Mouse (Mus musculus): ENCODE data around the gene Dcaf4.

The Dcaf4 gene

GRCm38 (mm10) chr12:83496336-83496735 lies 23.9 kb upstream of the Dcaf4 start:
- DNase-seq (ENCODE audit: low spot score in 2 of 2) = no peak

GRCm38 (mm10) chr12:83496736-83497135 lies 23.5 kb upstream of the Dcaf4 start:
- no peak for DNase-seq (ENCODE audit: low spot score in 2 of 2)

- no peak for DNase-seq (ENCODE audit: low spot score in 2 of 2)
Measured at GRCm38 (mm10) chr12:83497959-83498358, 22.3 kb upstream of the Dcaf4 start.

GRCm38 (mm10) chr12:83499256-83499655 lies 21.0 kb upstream of the Dcaf4 start:
- DNase-seq (ENCODE audit: low spot score in 2 of 2) = no peak

- peak in 1 of 2 experiments; percentile 40 for DNase-seq (ENCODE audit: low spot score in 2 of 2)
Measured at GRCm38 (mm10) chr12:83502190-83502589, 18.1 kb upstream of the Dcaf4 start.

- DNase-seq (ENCODE audit: low spot score in 2 of 2) = no peak
Measured at GRCm38 (mm10) chr12:83506543-83506942, 13.7 kb upstream of the Dcaf4 start.

GRCm38 (mm10) chr12:83510586-83510985 lies 9.7 kb upstream of the Dcaf4 start:
- no peak for DNase-seq (ENCODE audit: low spot score in 2 of 2)

- DNase-seq (ENCODE audit: low spot score in 2 of 2) = no peak
Measured at GRCm38 (mm10) chr12:83512783-83513182, 7.5 kb upstream of the Dcaf4 start.

- DNase-seq (ENCODE audit: low spot score in 2 of 2) = no peak
Measured at GRCm38 (mm10) chr12:83513185-83513584, 7.1 kb upstream of the Dcaf4 start.

- DNase-seq (ENCODE audit: low spot score in 2 of 2) = no peak
Measured at GRCm38 (mm10) chr12:83514216-83514615, 6.0 kb upstream of the Dcaf4 start.

GRCm38 (mm10) chr12:83517580-83517979 lies 2.7 kb upstream of the Dcaf4 start:
- DNase-seq (ENCODE audit: low spot score in 2 of 2) = no peak

GRCm38 (mm10) chr12:83521083-83521482 lies 817 bp downstream of the Dcaf4 start:
- DNase-seq (ENCODE audit: low spot score in 2 of 2) = no peak

GRCm38 (mm10) chr12:83523056-83523455 lies 2.8 kb downstream of the Dcaf4 start:
- DNase-seq (ENCODE audit: low spot score in 2 of 2) = no peak

- DNase-seq (ENCODE audit: low spot score in 2 of 2) = no peak
Measured at GRCm38 (mm10) chr12:83523892-83524291, 3.6 kb downstream of the Dcaf4 start.

- no peak for DNase-seq (ENCODE audit: low spot score in 2 of 2)
Measured at GRCm38 (mm10) chr12:83524329-83524728, 4.1 kb downstream of the Dcaf4 start.

GRCm38 (mm10) chr12:83525822-83526544 lies 5.7 kb downstream of the Dcaf4 start:
- DNase-seq (ENCODE audit: low spot score in 2 of 2) = no peak

GRCm38 (mm10) chr12:83527816-83528215 lies 7.5 kb downstream of the Dcaf4 start:
- DNase-seq (ENCODE audit: low spot score in 2 of 2) = no peak

- DNase-seq (ENCODE audit: low spot score in 2 of 2) = no peak
Measured at GRCm38 (mm10) chr12:83528665-83529064, 8.4 kb downstream of the Dcaf4 start.

GRCm38 (mm10) chr12:83531992-83532391 lies 11.7 kb downstream of the Dcaf4 start:
- DNase-seq (ENCODE audit: low spot score in 2 of 2) = no peak

GRCm38 (mm10) chr12:83532966-83533365 lies 12.7 kb downstream of the Dcaf4 start:
- no peak for DNase-seq (ENCODE audit: low spot score in 2 of 2)

- no peak for DNase-seq (ENCODE audit: low spot score in 2 of 2)
Measured at GRCm38 (mm10) chr12:83534190-83534589, 13.9 kb downstream of the Dcaf4 start.

- no peak for DNase-seq (ENCODE audit: low spot score in 2 of 2)
Measured at GRCm38 (mm10) chr12:83535428-83535827, 15.2 kb downstream of the Dcaf4 start.

GRCm38 (mm10) chr12:83536039-83536438 lies 15.8 kb downstream of the Dcaf4 start:
- no peak for DNase-seq (ENCODE audit: low spot score in 2 of 2)

GRCm38 (mm10) chr12:83543997-83544396 lies 23.7 kb downstream of the Dcaf4 start:
- no peak for DNase-seq (ENCODE audit: low spot score in 2 of 2)

Measured in frontal cortex, postnatal 14 days (tissue).